Mouse (Mus musculus) embryonic facial prominence, embryonic 12.5 days (tissue): Measurements from ENCODE around the gene Hdhd5. TPM values are rescaled to one million over a fixed set of nuclear protein-coding genes. Genes with fewer than 3 reads are reported as not detected.

ENCODE experiments used
- ATAC-seq: fragments of 200-750 bp; cut with Nextera tagmentation; 2 replicates; pipeline ENCODE4 v1.8.0; 2017; ENCODE audit not compliant: insufficient number of reproducible peaks, insufficient read depth, low FRiP score, low TSS enrichment
- H3K27ac ChIP-seq: fragments of 300-500 bp; sonication (generic); 2 replicates; pipeline ENCODE4 v1.5.1; 2016; ENCODE audit warnings: mild to moderate bottlenecking
- H3K27me3 ChIP-seq: fragments of 300-500 bp; sonication (generic); 2 replicates; pipeline ENCODE4 v1.6.1; 2016; ENCODE audit warnings: mild to moderate bottlenecking, moderate library complexity
- H3K36me3 ChIP-seq: fragments of 300-500 bp; sonication (generic); 2 replicates; pipeline ENCODE4 v1.6.1; 2016; ENCODE audit warnings: mild to moderate bottlenecking
- H3K4me1 ChIP-seq: fragments of 300-500 bp; sonication (generic); 2 replicates; pipeline ENCODE4 v1.6.1; 2016
- H3K4me2 ChIP-seq: fragments of 300-500 bp; sonication (generic); replicated peaks from 2 replicates; pipeline ENCODE4 v1.6.1; 2016; ENCODE audit warnings: mild to moderate bottlenecking, moderate library complexity
- H3K4me3 ChIP-seq: fragments of 300-500 bp; sonication (generic); 2 replicates; pipeline ENCODE4 v1.5.1; 2016; ENCODE audit warnings: mild to moderate bottlenecking
- H3K9ac ChIP-seq: fragments of 300-500 bp; sonication (generic); 2 replicates; pipeline ENCODE4 v1.6.1; 2016; ENCODE audit warnings: mild to moderate bottlenecking, moderate library complexity
- H3K9me3 ChIP-seq: fragments of 300-500 bp; sonication (generic); 2 replicates; pipeline ENCODE4 v1.6.1; 2016; ENCODE audit warnings: mild to moderate bottlenecking, moderate library complexity
- WGBS: fragments of 180-500 bp; shearing (Covaris S2); methylation state at CpG from one replicate; pipeline ENCODE4 v1.1.7; 2016; 5-methylcytosine and 5-hydroxymethylcytosine counted together
- polyA plus RNA-seq: library from polyadenylated mRNA; unstranded; fragments of >200 nt; fragmentation: Nextera tagmentation; extraction: Ambion mirVana; gene quantifications from 2 replicates; pipeline ENCODE4 v1.2.1, GENCODE M21; 2016

The Hdhd5 gene
- 19.4 and 22.9 TPM in 2 replicates for polyA plus RNA-seq

GRCm38 (mm10) chr6:120531020-120531965, at the start of gene Hdhd5:
Gene Hdhd5, minus strand, starts transcription at chr6:120531319.
- WGBS, result 1% methylated on average over 74 of the region's 75 CpGs
- ATAC-seq, result peak; percentile 96

GRCm38 (mm10) chr6:120580713-120581015, 49.5 kb upstream of the Hdhd5 start:
- no peak for ATAC-seq
- H3K36me3 ChIP-seq, result no peaks in the 10 kb centered on the region
- no peaks in the 10 kb centered on the region for H3K27me3 ChIP-seq
- 0% methylated on average over 1 of the region's 1 CpGs for WGBS
- H3K4me1 ChIP-seq, result peaks cover 26% of the 10 kb centered on the region
- H3K4me2 ChIP-seq, result peak overlapping the region; percentile 70
- peak overlapping the region; percentile 61; the same call in 1 of the 2 replicates for H3K27ac ChIP-seq
- H3K9me3 ChIP-seq, result no peaks in the 10 kb centered on the region
- H3K4me3 ChIP-seq, result peak overlapping the region; percentile 40
- H3K9ac ChIP-seq, result no peak overlapping the region

More at GRCm38 (mm10) chr6:120531020-120531965, at the start of gene Hdhd5:
- Histone ChIP-seq H3K4me2 (peak within 1 kb of the TSS; percentile 78), H3K4me3 (peak within 1 kb of the TSS; percentile 70), H3K9me3 (no peaks in the 10 kb centered on the region), H3K36me3 (0 out of 2 replicates have a peak, but pooled peaks cover 4% of the 10 kb centered on the region), H3K4me1 (peaks cover 13% of the 10 kb centered on the region), H3K27me3 (no peaks in the 10 kb centered on the region), H3K9ac (peak within 1 kb of the TSS; percentile 81), H3K27ac (no peak within 1 kb of the TSS)

GRCm38 (mm10) chr6:120579831-120580712, 49.0 kb upstream of the Hdhd5 start:
- Histone ChIP-seq H3K4me1 (peaks cover 21% of the 10 kb centered on the region), H3K27ac (peak overlapping the region; percentile 61), H3K4me2 (peak overlapping the region; percentile 70), H3K9ac (peak overlapping the region; percentile 37), H3K27me3 (no peaks in the 10 kb centered on the region), H3K4me3 (peak overlapping the region; percentile 40), H3K36me3 (no peaks in the 10 kb centered on the region), H3K9me3 (no peaks in the 10 kb centered on the region)
- ATAC-seq, result peak; percentile 90
- 0% methylated on average over 19 of the region's 23 CpGs for WGBS

- Histone ChIP-seq H3K4me1 (peaks cover 21% of the 10 kb centered on the region), H3K9ac (peak overlapping the region; percentile 37), H3K9me3 (no peaks in the 10 kb centered on the region), H3K4me2 (peak overlapping the region; percentile 70), H3K36me3 (no peaks in the 10 kb centered on the region), H3K27ac (no peak overlapping the region; the same call in 1 of the 2 replicates), H3K27me3 (no peaks in the 10 kb centered on the region), H3K4me3 (peak overlapping the region; percentile 40)
- WGBS, result 3% methylated on average over 21 of the region's 21 CpGs
- ATAC-seq, result no peak
These were observed 48.2 kb upstream of the Hdhd5 start for GRCm38 (mm10) chr6:120579110-120579830.

GRCm38 (mm10) chr6:120578471-120578870, 47.4 kb upstream of the Hdhd5 start:
- no peak for ATAC-seq
- WGBS, result 56% methylated on average over 5 of the region's 5 CpGs
- Histone ChIP-seq H3K4me1 (peaks cover 21% of the 10 kb centered on the region), H3K9me3 (no peaks in the 10 kb centered on the region), H3K4me2 (no peak overlapping the region), H3K9ac (no peak overlapping the region), H3K27ac (no peak overlapping the region), H3K4me3 (no peak overlapping the region), H3K36me3 (no peaks in the 10 kb centered on the region), H3K27me3 (no peaks in the 10 kb centered on the region)

- no peak overlapping the region for H3K4me3 ChIP-seq
- peaks cover 4% of the 10 kb centered on the region; the same call in 1 of the 2 replicates for H3K4me1 ChIP-seq
- no peak overlapping the region for H3K9ac ChIP-seq
- H3K27ac ChIP-seq, result no peak overlapping the region
- no peak overlapping the region for H3K4me2 ChIP-seq
- no peaks in the 10 kb centered on the region for H3K27me3 ChIP-seq
- H3K36me3 ChIP-seq, result no peaks in the 10 kb centered on the region
- WGBS, result 45% methylated on average over 1 of the region's 1 CpGs
- no peaks in the 10 kb centered on the region for H3K9me3 ChIP-seq
- ATAC-seq, result no peak
These were observed 41.3 kb upstream of the Hdhd5 start for GRCm38 (mm10) chr6:120572372-120572771.

- H3K36me3 ChIP-seq, result no peaks in the 10 kb centered on the region
- no peaks in the 10 kb centered on the region for H3K27me3 ChIP-seq
- no peak overlapping the region for H3K4me2 ChIP-seq
These were observed 37.1 kb upstream of the Hdhd5 start for GRCm38 (mm10) chr6:120568257-120568656.

GRCm38 (mm10) chr6:120566911-120567909, 36.1 kb upstream of the Hdhd5 start:
- peaks cover 6% of the 10 kb centered on the region; the same call in 1 of the 2 replicates for H3K4me1 ChIP-seq
- WGBS, result 58% methylated on average over 18 of the region's 18 CpGs
- H3K27ac ChIP-seq, result 0 out of 2 replicates have a peak overlapping the region, but pooled peaks have one; percentile 17
- no peak for ATAC-seq
- no peak overlapping the region for H3K9ac ChIP-seq
- no peak overlapping the region for H3K4me2 ChIP-seq
- H3K27me3 ChIP-seq, result no peaks in the 10 kb centered on the region
- H3K4me3 ChIP-seq, result no peak overlapping the region
- H3K36me3 ChIP-seq, result no peaks in the 10 kb centered on the region
- H3K9me3 ChIP-seq, result no peaks in the 10 kb centered on the region

More at GRCm38 (mm10) chr6:120568257-120568656, 37.1 kb upstream of the Hdhd5 start:
- H3K9ac ChIP-seq, result no peak overlapping the region
- 86% methylated on average over 1 of the region's 1 CpGs for WGBS
- ATAC-seq, result no peak
- no peak overlapping the region for H3K27ac ChIP-seq
- H3K4me3 ChIP-seq, result no peak overlapping the region
- H3K4me1 ChIP-seq, result peaks cover 6% of the 10 kb centered on the region; the same call in 1 of the 2 replicates
- no peaks in the 10 kb centered on the region for H3K9me3 ChIP-seq

- ATAC-seq, result no peak
- Histone ChIP-seq H3K27me3 (no peaks in the 10 kb centered on the region), H3K4me2 (no peak overlapping the region), H3K4me3 (no peak overlapping the region), H3K36me3 (no peaks in the 10 kb centered on the region), H3K9me3 (no peaks in the 10 kb centered on the region), H3K4me1 (no peaks in the 10 kb centered on the region), H3K27ac (no peak overlapping the region), H3K9ac (no peak overlapping the region)
- WGBS, result 92% methylated on average over 8 of the region's 8 CpGs
These were observed 25.5 kb upstream of the Hdhd5 start for GRCm38 (mm10) chr6:120556641-120557040.

- Histone ChIP-seq H3K4me1 (no peaks in the 10 kb centered on the region), H3K9me3 (no peaks in the 10 kb centered on the region), H3K9ac (no peak overlapping the region), H3K4me3 (no peak overlapping the region), H3K36me3 (no peaks in the 10 kb centered on the region), H3K4me2 (no peak overlapping the region), H3K27ac (no peak overlapping the region), H3K27me3 (no peaks in the 10 kb centered on the region)
- ATAC-seq, result no peak
- WGBS, result 84% methylated on average over 6 of the region's 6 CpGs
These were observed 25.0 kb upstream of the Hdhd5 start for GRCm38 (mm10) chr6:120555983-120556567.
